20 mouse cellular contexts compared by ENCODE assay signal in the genomic region with DNA sequence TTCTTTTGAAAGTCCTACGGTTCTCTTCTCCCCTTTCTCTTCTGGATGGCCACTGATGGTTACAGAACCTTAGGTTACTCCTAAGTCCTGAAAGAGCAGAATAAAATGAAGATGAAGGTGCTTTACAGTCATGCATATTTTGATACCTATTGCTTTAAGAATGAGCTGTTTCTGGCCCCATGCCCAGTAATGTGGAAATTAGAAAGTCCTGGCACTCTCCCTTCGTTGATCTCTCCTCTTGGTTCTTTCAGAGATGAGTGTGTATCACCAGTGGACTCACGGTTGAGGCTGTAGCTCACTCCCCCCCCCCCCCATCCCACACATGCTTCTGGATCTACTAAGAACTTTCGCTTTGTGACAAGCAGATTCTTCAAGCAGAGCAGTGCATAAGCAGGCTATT.
DNase-seq lines count a peak whose midpoint lies in the region; ATAC-seq and TF ChIP-seq lines count a peak whose summit lies in the region.
"Had no signal": no experiment of that assay in that cellular context is flagged by ENCODE, and none has a peak within 500 bp of the region (broad histone marks: within the 10 kb centered on the region; RNA-seq: fewer than 3 reads in every experiment).

No protein-coding gene starts in this region.

- H3K4me3 ChIP-seq in hindbrain, postnatal 0 days (ENCODE audit: low read length), result no peak overlapping the region
- no peak overlapping the region for H3K4me3 ChIP-seq in hindbrain, embryonic 16.5 days (ENCODE audit: low read length)
- no peak overlapping the region for H3K4me3 ChIP-seq in midbrain, embryonic 14.5 days (replicated peaks; ENCODE audit: low read depth, low read length)
- H3K4me3 ChIP-seq in midbrain, embryonic 15.5 days, result no peak overlapping the region
- H3K4me3 ChIP-seq: embryonic facial prominence, embryonic 12.5 days; gastrocnemius, adult 2 months; heart, embryonic 15.5 days; hindbrain, embryonic 12.5 days; intestine, embryonic 15.5 days; left cerebral cortex, adult 2 months; limb, embryonic 12.5 days; liver, embryonic 13.5 days had no signal

- ATAC-seq in hindbrain, postnatal 0 days, result no peak
- ATAC-seq in hindbrain, embryonic 16.5 days, result no peak
- ATAC-seq in midbrain, embryonic 14.5 days (ENCODE audit: low FRiP score, low TSS enrichment), result no peak
- no peak for ATAC-seq in midbrain, embryonic 15.5 days (replicated peaks)
- ATAC-seq in CD4-positive, CD25-positive, alpha-beta regulatory T cell, adult 4 months, result no peak
- ATAC-seq: intestine, embryonic 15.5 days had no signal

- H3K27ac ChIP-seq in hindbrain, postnatal 0 days, result no peak overlapping the region
- H3K27ac ChIP-seq in hindbrain, embryonic 16.5 days (ENCODE audit: low read depth, low read length), result no peak overlapping the region
- H3K27ac ChIP-seq in midbrain, embryonic 14.5 days (replicated peaks; ENCODE audit: low read depth, low read length), result no peak overlapping the region
- H3K27ac ChIP-seq in midbrain, embryonic 15.5 days, result no peak overlapping the region
- H3K27ac ChIP-seq: embryonic facial prominence, embryonic 12.5 days; gastrocnemius, adult 2 months; heart, embryonic 15.5 days; hindbrain, embryonic 12.5 days; intestine, embryonic 15.5 days; kidney, postnatal 0 days; left cerebral cortex, adult 2 months; limb, embryonic 12.5 days; liver, embryonic 13.5 days had no signal

- no peaks in the 10 kb centered on the region for H3K9me3 ChIP-seq in hindbrain, postnatal 0 days (ENCODE audit: low read length)
- H3K9me3 ChIP-seq in hindbrain, embryonic 16.5 days (ENCODE audit: control insufficient read depth, low read length), result no peaks in the 10 kb centered on the region
- no peaks in the 10 kb centered on the region for H3K9me3 ChIP-seq in midbrain, embryonic 14.5 days (ENCODE audit: control insufficient read depth, low read length)
- H3K9me3 ChIP-seq in midbrain, embryonic 15.5 days, result no peaks in the 10 kb centered on the region
- H3K9me3 ChIP-seq: embryonic facial prominence, embryonic 12.5 days; heart, embryonic 15.5 days; hindbrain, embryonic 12.5 days; intestine, embryonic 15.5 days; limb, embryonic 12.5 days; liver, embryonic 13.5 days had no signal

- H3K9ac ChIP-seq in hindbrain, postnatal 0 days (replicated peaks; ENCODE audit: low read length), result no peak overlapping the region
- no peak overlapping the region for H3K9ac ChIP-seq in hindbrain, embryonic 16.5 days (ENCODE audit: low read depth, low read length)
- no peak overlapping the region for H3K9ac ChIP-seq in midbrain, embryonic 14.5 days (replicated peaks; ENCODE audit: low read length)
- no peak overlapping the region for H3K9ac ChIP-seq in midbrain, embryonic 15.5 days
- H3K9ac ChIP-seq: embryonic facial prominence, embryonic 12.5 days; heart, embryonic 15.5 days; hindbrain, embryonic 12.5 days; intestine, embryonic 15.5 days; limb, embryonic 12.5 days; liver, embryonic 13.5 days had no signal

- no peaks in the 10 kb centered on the region for H3K27me3 ChIP-seq in hindbrain, postnatal 0 days (ENCODE audit: insufficient read depth, low read length)
- H3K27me3 ChIP-seq in hindbrain, embryonic 16.5 days (replicated peaks; ENCODE audit: control insufficient read depth, insufficient read depth, low read length), result no peaks in the 10 kb centered on the region
- no peaks in the 10 kb centered on the region for H3K27me3 ChIP-seq in midbrain, embryonic 14.5 days (ENCODE audit: control insufficient read depth, insufficient read depth, low read length)
- no peaks in the 10 kb centered on the region for H3K27me3 ChIP-seq in midbrain, embryonic 15.5 days (replicated peaks)
- H3K27me3 ChIP-seq: embryonic facial prominence, embryonic 12.5 days; heart, embryonic 15.5 days; hindbrain, embryonic 12.5 days; intestine, embryonic 15.5 days; limb, embryonic 12.5 days; liver, embryonic 13.5 days had no signal

- no peak for TF ChIP-seq CTCF in hindbrain, postnatal 0 days (IDR thresholded peaks at IDR 0.05; ENCODE audit: low read depth)

- H3K36me3 ChIP-seq in hindbrain, postnatal 0 days (ENCODE audit: insufficient read depth, low read length), result no peaks in the 10 kb centered on the region
- H3K36me3 ChIP-seq in hindbrain, embryonic 16.5 days (ENCODE audit: control insufficient read depth, insufficient read depth, low read length), result no peaks in the 10 kb centered on the region
- no peaks in the 10 kb centered on the region for H3K36me3 ChIP-seq in midbrain, embryonic 14.5 days (ENCODE audit: control insufficient read depth, insufficient read depth, low read length)
- no peaks in the 10 kb centered on the region for H3K36me3 ChIP-seq in midbrain, embryonic 15.5 days (replicated peaks)
- H3K36me3 ChIP-seq: embryonic facial prominence, embryonic 12.5 days; heart, embryonic 15.5 days; hindbrain, embryonic 12.5 days; intestine, embryonic 15.5 days; limb, embryonic 12.5 days; liver, embryonic 13.5 days had no signal

- H3K4me2 ChIP-seq in hindbrain, postnatal 0 days (ENCODE audit: low read depth, low read length), result no peak overlapping the region
- no peak overlapping the region for H3K4me2 ChIP-seq in hindbrain, embryonic 16.5 days (ENCODE audit: low read length)
- H3K4me2 ChIP-seq in midbrain, embryonic 14.5 days (ENCODE audit: low read length), result no peak overlapping the region
- no peak overlapping the region for H3K4me2 ChIP-seq in midbrain, embryonic 15.5 days
- H3K4me2 ChIP-seq: embryonic facial prominence, embryonic 12.5 days; heart, embryonic 15.5 days; hindbrain, embryonic 12.5 days; intestine, embryonic 15.5 days; limb, embryonic 12.5 days; liver, embryonic 13.5 days had no signal

- WGBS in hindbrain, postnatal 0 days, result 40% methylated on average over 4 of the region's 4 CpGs
- 61% methylated on average over 4 of the region's 4 CpGs for WGBS in hindbrain, embryonic 16.5 days
- WGBS in midbrain, embryonic 14.5 days, result 74% methylated on average over 4 of the region's 4 CpGs
- WGBS in midbrain, embryonic 15.5 days, result 70% methylated on average over 3 of the region's 4 CpGs

- DNase-seq in adrenal gland, postnatal 10 days, result peak; percentile 49
- DNase-seq in adrenal gland, postnatal 4 days (ENCODE audit: low spot score in 2 of 2), result no peak
- peak; percentile 32 for DNase-seq in hindbrain, postnatal 0 days (ENCODE audit: low spot score)
- DNase-seq in midbrain, embryonic 14.5 days, result peak; percentile 44
- DNase-seq: B cell, adult 2 months; gastrocnemius, adult 2 months; liver, embryonic 13.5 days; lung, postnatal 14 days; right cerebral cortex, adult 18-20 months; thymus, postnatal 36 days had no signal

- H3K4me1 ChIP-seq in hindbrain, postnatal 0 days (ENCODE audit: insufficient read depth, low read length), result 0 out of 2 replicates have a peak, but pooled peaks cover 8% of the 10 kb centered on the region
- H3K4me1 ChIP-seq in hindbrain, embryonic 16.5 days (ENCODE audit: control insufficient read depth, insufficient read depth, low read depth, low read length), result no peaks in the 10 kb centered on the region; the same call in 1 of the 2 replicates
- peaks cover 11% of the 10 kb centered on the region; the same call in 1 of the 2 replicates for H3K4me1 ChIP-seq in midbrain, embryonic 14.5 days (ENCODE audit: control insufficient read depth, insufficient read depth, low read length)
- no peaks in the 10 kb centered on the region for H3K4me1 ChIP-seq in midbrain, embryonic 15.5 days
- H3K4me1 ChIP-seq: embryonic facial prominence, embryonic 12.5 days; heart, embryonic 15.5 days; intestine, embryonic 15.5 days; limb, embryonic 12.5 days; liver, embryonic 13.5 days had no signal

Comparison
In these comparisons a context has a peak if more than half of its experiments do, and no peak if none do; other contexts are left out.
1. DNase-seq: peak in adrenal gland, postnatal 10 days (single experiment), hindbrain, postnatal 0 days (single experiment) and midbrain, embryonic 14.5 days (single experiment); none in adrenal gland, postnatal 4 days (0 of 2).